Mouse (Mus musculus): ENCODE results near the gene H2-D1.
A peak's percentile ranks its signal among the peaks of the same experiment; 100 is the strongest.

GRCm38 (mm10) chr17:35218516-35219193 lies 43.9 kb upstream of the H2-D1 start:
- no peak for TF ChIP-seq CTCF (IDR thresholded peaks at IDR 0.05; ENCODE audit: low read depth)
- peak; percentile 5; the same call in 1 of the 2 replicates for TF ChIP-seq EP300 (IDR thresholded peaks at IDR 0.05; ENCODE audit: low read depth)
